Mouse (Mus musculus): ENCODE results near the gene Dbx1.

DNA sequence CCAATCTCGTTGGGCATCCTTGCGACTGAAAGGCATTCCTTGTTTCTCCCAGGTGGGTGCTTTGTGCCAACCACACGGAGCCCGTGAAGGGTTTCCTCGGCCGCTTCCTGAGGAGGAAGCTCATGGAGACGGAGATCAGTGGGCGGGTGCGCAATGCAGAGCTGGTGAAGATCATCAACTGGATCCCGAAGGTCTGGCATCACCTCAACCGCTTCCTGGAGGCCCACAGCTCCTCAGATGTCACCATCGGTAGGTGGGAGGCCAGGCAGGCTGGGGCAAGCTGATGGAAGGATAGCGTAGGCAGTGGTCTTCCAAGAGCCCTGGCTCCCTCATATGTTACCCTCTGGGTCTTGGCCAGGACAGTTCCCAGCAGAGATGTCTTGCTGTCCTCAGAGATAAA is 38.4 kb downstream of the Dbx1 start:
- TF ChIP-seq CTCF (IDR thresholded peaks at IDR 0.05; ENCODE audit: insufficient read depth, low read length) (no peak), POLR2A (IDR thresholded peaks at IDR 0.05; ENCODE audit: borderline replicate concordance, extremely low read depth, low read depth, low read length) (no peak)
